Mouse (Mus musculus) brain, embryonic 18.5 days (tissue): Measurements from ENCODE around the gene Dhx40.

Experiments used
- DNase-seq: peaks from one replicate; pipeline ENCODE4 v3.0.0-alpha.2; 2012; ENCODE audit warnings: low read depth, low spot score

Dhx40 gene

GRCm38 (mm10) chr11:86807505-86807989 is at the start of gene Dhx40:
TSS of gene Dhx40 (minus strand) at chr11:86807746.
- peak; percentile 76 for DNase-seq

- no peak for DNase-seq
Measured at GRCm38 (mm10) chr11:86855639-86856425, 48.3 kb upstream of the Dhx40 start.

- no peak for DNase-seq
Measured at GRCm38 (mm10) chr11:86853081-86853480, 45.5 kb upstream of the Dhx40 start.

- no peak for DNase-seq
Measured at GRCm38 (mm10) chr11:86852534-86853054, 45.0 kb upstream of the Dhx40 start.

- DNase-seq: no peak
Measured at GRCm38 (mm10) chr11:86851714-86852533, 44.4 kb upstream of the Dhx40 start.

- DNase-seq: no peak
Measured at GRCm38 (mm10) chr11:86851234-86851671, 43.7 kb upstream of the Dhx40 start.

- DNase-seq: no peak
Measured at GRCm38 (mm10) chr11:86843831-86844230, 36.3 kb upstream of the Dhx40 start.

- no peak for DNase-seq
Measured at GRCm38 (mm10) chr11:86841261-86841660, 33.7 kb upstream of the Dhx40 start.

- DNase-seq: no peak
Measured at GRCm38 (mm10) chr11:86840511-86841154, 33.1 kb upstream of the Dhx40 start.

- DNase-seq: no peak
Measured at GRCm38 (mm10) chr11:86839716-86840447, 32.3 kb upstream of the Dhx40 start.

GRCm38 (mm10) chr11:86838792-86839191 is 31.2 kb upstream of the Dhx40 start:
- DNase-seq: no peak

- DNase-seq: no peak
Measured at GRCm38 (mm10) chr11:86836366-86836765, 28.8 kb upstream of the Dhx40 start.

GRCm38 (mm10) chr11:86834628-86835338 is 27.2 kb upstream of the Dhx40 start:
- no peak for DNase-seq

- no peak for DNase-seq
Measured at GRCm38 (mm10) chr11:86834050-86834449, 26.5 kb upstream of the Dhx40 start.

- DNase-seq: no peak
Measured at GRCm38 (mm10) chr11:86833153-86833552, 25.6 kb upstream of the Dhx40 start.

GRCm38 (mm10) chr11:86828396-86828795 is 20.9 kb upstream of the Dhx40 start:
- DNase-seq: no peak

GRCm38 (mm10) chr11:86827476-86828245 is 20.1 kb upstream of the Dhx40 start:
- no peak for DNase-seq

- no peak for DNase-seq
Measured at GRCm38 (mm10) chr11:86824433-86824832, 16.9 kb upstream of the Dhx40 start.

GRCm38 (mm10) chr11:86822531-86822930 is 15.0 kb upstream of the Dhx40 start:
- DNase-seq: no peak

- no peak for DNase-seq
Measured at GRCm38 (mm10) chr11:86819536-86819935, 12.0 kb upstream of the Dhx40 start.
